Mouse (Mus musculus) small intestine, adult 2 months (tissue): ENCODE measurements around the gene Kat14.

Experiments
- CTCF ChIP-seq: fragments of 200-500 bp; IDR thresholded peaks from 2 replicates; pipeline ENCODE4 v1.5.1; 2012; ENCODE audit warnings: low read depth, mild to moderate bottlenecking, control low read depth, inconsistent platforms, low read length, moderate library complexity, mixed read lengths; ENCODE audit not compliant: insufficient replicate concordance, insufficient read length; ENCODE audit errors: extremely low read depth
- POLR2A ChIP-seq: fragments of 200-500 bp; IDR thresholded peaks from 2 replicates; pipeline ENCODE4 v1.6.1; 2012; ENCODE audit warnings: low read depth, mild to moderate bottlenecking, control low read depth, inconsistent platforms, low read length, moderate library complexity

DNA sequence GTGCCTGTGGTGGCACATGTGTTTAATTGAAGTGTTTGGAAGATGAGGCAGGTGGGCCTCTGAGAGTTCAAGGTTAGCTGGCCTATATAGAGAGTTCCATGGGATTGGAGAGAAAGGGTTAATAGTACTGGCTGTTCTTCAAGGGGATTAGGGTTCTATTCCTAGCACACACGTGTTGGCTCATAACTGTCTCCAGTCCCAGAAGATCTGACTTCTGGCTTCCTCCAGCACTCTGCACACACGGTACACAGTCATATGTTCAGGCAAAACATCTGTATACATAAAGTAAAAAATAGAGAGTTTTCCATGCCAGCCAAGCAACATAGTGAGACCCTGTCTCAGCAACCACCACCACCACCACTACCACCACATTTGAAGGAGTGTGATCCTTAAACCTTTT, 17.5 kb downstream of the Kat14 start:
- TF ChIP-seq CTCF (no peak), POLR2A (no peak)
